Mouse (Mus musculus) hindbrain, embryonic 13.5 days (tissue): Measurements from ENCODE around the gene Rapgef2. TPM values are rescaled to one million over a fixed set of nuclear protein-coding genes. Genes with fewer than 3 reads are reported as not detected.

Experiments used
- ATAC-seq: fragments of 200-750 bp; cut with Nextera tagmentation; 2 replicates; pipeline ENCODE4 v1.8.0; 2017; ENCODE audit warnings: moderate TSS enrichment; ENCODE audit not compliant: low FRiP score
- H3K27ac ChIP-seq: fragments of 300-500 bp; sonication (generic); 2 replicates; pipeline ENCODE4 v1.5.1; 2015; ENCODE audit warnings: inconsistent platforms, mild to moderate bottlenecking, moderate library complexity
- H3K27me3 ChIP-seq: fragments of 300-500 bp; sonication (generic); 2 replicates; pipeline ENCODE4 v1.6.1; 2015; ENCODE audit warnings: mild to moderate bottlenecking, inconsistent platforms
- H3K36me3 ChIP-seq: fragments of 300-500 bp; sonication (generic); 2 replicates; pipeline ENCODE4 v1.6.1; 2015; ENCODE audit warnings: mild to moderate bottlenecking, inconsistent platforms
- H3K4me1 ChIP-seq: fragments of 300-500 bp; sonication (generic); replicated peaks from 2 replicates; pipeline ENCODE4 v1.6.1; 2015; ENCODE audit warnings: inconsistent platforms
- H3K4me2 ChIP-seq: fragments of 300-500 bp; sonication (generic); 2 replicates; pipeline ENCODE4 v1.6.1; 2015; ENCODE audit warnings: inconsistent platforms, mild to moderate bottlenecking, moderate library complexity
- H3K4me3 ChIP-seq: fragments of 300-500 bp; sonication (generic); 2 replicates; pipeline ENCODE4 v1.5.1; 2015; ENCODE audit warnings: mild to moderate bottlenecking, inconsistent platforms
- H3K9ac ChIP-seq: fragments of 300-500 bp; sonication (generic); 2 replicates; pipeline ENCODE4 v1.6.1; 2015; ENCODE audit warnings: mild to moderate bottlenecking, inconsistent platforms
- H3K9me3 ChIP-seq: fragments of 300-500 bp; sonication (generic); 2 replicates; pipeline ENCODE4 v1.6.1; 2016; ENCODE audit warnings: inconsistent platforms
- WGBS: fragments of 180-500 bp; shearing (Covaris S2); methylation state at CpG from one replicate; pipeline ENCODE4 v1.1.7; 2015; 5-methylcytosine and 5-hydroxymethylcytosine counted together
- polyA plus RNA-seq: library from polyadenylated mRNA; unstranded; fragments of >200 nt; fragmentation: Nextera tagmentation; extraction: Ambion mirVana; gene quantifications from 2 replicates; pipeline ENCODE4 v1.2.1, GENCODE M21; 2015

The Rapgef2 gene
- polyA plus RNA-seq, 1 experiment from 2014 or later = 9.5 TPM

DNA sequence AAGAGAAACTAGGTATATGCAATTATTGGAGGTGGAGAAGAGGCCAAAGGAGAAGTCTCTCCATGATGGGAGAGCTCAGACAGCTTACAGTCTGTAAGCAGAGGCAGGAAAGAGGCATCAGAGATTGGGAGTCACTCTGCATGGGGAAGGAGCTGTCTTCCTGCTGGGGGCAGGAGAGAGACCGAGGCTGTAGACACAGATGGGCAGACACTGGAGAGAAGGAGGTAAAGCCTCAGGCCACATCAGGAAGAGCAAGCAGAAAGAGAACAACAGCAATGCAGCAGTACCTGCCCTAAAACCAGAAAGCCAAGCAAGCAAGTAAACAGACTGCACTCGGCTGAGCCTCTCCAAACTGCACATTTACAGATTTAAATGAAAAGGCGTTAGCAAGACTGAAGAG, 81.2 kb downstream of the Rapgef2 start:
- Histone ChIP-seq H3K27ac (no peak overlapping the region), H3K9me3 (no peaks in the 10 kb centered on the region), H3K4me2 (no peak overlapping the region), H3K4me3 (no peak overlapping the region), H3K36me3 (no peaks in the 10 kb centered on the region), H3K27me3 (no peaks in the 10 kb centered on the region), H3K4me1 (peaks cover 21% of the 10 kb centered on the region), H3K9ac (no peak overlapping the region)
- 41% methylated on average over 3 of the region's 3 CpGs for WGBS
- no peak for ATAC-seq

DNA sequence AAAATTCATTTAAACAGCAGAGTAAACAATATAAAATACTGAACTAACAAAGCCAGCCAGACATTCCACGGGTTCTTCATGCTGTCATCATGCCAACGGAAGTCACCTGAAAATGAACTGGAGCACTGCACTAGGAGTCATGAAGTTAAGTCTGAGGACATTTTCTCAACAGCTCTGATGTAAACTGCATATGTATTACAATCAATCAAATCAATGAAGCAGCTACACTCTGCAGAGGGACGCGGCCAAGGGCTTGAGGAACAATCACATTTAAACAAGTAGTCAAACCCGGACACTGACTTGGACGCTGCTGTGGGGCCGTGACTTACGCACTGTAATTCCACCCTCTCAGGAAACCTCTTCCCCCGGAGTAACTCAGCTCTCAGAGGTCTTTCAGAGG, 82.1 kb downstream of the Rapgef2 start:
- H3K27ac ChIP-seq = no peak overlapping the region
- no peak overlapping the region for H3K4me3 ChIP-seq
- no peaks in the 10 kb centered on the region for H3K27me3 ChIP-seq
- 65% methylated on average over 9 of the region's 9 CpGs for WGBS
- no peak for ATAC-seq
- H3K36me3 ChIP-seq = no peaks in the 10 kb centered on the region
- H3K9me3 ChIP-seq = no peaks in the 10 kb centered on the region
- no peak overlapping the region for H3K4me2 ChIP-seq
- peaks cover 21% of the 10 kb centered on the region for H3K4me1 ChIP-seq
- H3K9ac ChIP-seq = no peak overlapping the region

DNA sequence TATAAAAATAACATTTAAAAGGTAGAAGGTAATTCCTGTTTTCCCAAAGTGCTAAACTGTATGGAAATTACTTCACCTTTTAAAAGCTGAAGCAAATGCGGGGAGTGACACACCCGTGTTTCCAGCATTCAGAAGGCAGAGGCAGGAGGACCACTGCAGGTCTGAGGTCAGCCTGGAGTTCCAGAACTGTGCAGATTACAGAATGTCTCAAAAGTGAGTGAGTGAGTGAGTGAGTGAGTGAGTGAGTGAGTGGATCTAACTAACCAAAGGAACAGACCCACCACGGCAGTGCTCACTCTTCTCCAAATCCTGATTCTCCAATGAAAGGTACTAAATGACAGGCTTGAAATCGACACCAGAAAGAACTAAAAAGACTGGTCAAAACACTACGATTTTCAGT, 82.5 kb downstream of the Rapgef2 start:
- Histone ChIP-seq H3K4me1 (peaks cover 21% of the 10 kb centered on the region), H3K9me3 (no peaks in the 10 kb centered on the region), H3K9ac (no peak overlapping the region), H3K27me3 (no peaks in the 10 kb centered on the region), H3K27ac (no peak overlapping the region), H3K4me3 (no peak overlapping the region), H3K4me2 (no peak overlapping the region), H3K36me3 (no peaks in the 10 kb centered on the region)
- 54% methylated on average over 5 of the region's 5 CpGs for WGBS
- no peak for ATAC-seq

DNA sequence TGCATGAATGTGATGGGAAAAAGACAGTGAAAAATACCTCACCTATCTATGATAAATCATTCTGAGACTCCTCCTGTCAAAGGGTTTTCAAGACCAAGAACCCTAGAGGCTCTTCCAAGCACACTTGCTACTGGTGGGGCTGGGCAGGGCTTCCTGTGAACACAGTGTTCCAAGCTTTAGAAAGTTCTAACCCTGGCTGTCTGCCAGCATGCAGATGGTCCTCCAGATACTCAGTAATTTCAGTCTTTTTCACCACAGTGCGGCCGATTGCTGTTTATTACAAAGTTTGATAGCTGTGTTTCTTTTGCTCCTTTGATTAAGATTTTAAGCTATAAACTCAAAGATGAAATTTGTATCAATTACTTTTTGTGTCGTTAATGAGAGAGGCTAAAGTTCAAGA, 83.1 kb downstream of the Rapgef2 start:
- Histone ChIP-seq H3K36me3 (no peaks in the 10 kb centered on the region), H3K4me1 (peaks cover 24% of the 10 kb centered on the region), H3K4me2 (no peak overlapping the region), H3K27ac (no peak overlapping the region), H3K27me3 (no peaks in the 10 kb centered on the region), H3K9me3 (no peaks in the 10 kb centered on the region), H3K9ac (no peak overlapping the region), H3K4me3 (no peak overlapping the region)
- ATAC-seq = no peak
- WGBS = 68% methylated on average over 3 of the region's 3 CpGs

DNA sequence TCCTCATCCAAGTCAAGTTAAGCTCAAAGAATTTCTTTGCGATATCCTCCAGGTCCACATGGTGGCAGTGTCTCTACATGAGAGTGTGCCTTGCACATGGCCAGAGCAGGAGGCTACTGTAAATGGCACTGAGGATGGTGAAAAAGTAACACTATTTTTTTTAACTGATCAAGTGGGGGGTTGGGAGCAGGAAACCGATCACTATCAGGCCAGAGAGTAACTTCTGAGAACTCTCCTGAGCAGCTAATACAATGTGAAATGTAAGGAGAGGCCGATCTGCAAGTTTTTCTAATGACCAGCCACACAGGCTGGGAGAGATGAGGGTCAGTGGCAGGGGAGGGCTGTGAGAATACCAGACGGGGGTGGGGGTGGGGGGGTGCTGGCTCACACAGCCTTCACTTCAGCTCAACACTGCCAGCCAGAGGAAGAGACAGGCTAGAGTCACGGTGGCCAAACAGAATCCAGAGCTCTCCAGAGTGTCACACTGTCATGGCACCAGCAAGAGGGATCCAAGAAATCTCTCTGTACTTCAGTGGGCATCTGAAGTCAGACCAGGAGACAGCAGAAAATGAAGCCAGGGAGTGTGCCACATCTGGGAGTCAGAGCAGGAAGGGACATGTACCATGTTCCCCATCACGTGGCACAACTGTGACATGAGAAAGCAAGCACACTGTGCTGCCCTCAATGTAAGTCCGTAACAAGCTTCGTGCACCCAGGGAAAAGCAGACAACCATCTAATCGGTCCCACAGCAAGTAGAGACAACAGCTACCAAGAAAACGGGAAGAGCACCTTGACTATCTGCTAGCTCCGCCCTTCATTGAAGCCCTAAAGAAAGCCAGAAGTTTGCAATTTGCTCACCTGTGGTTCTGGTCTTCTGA, 83.8 kb downstream of the Rapgef2 start:
- 40% methylated on average over 11 of the region's 11 CpGs for WGBS

DNA sequence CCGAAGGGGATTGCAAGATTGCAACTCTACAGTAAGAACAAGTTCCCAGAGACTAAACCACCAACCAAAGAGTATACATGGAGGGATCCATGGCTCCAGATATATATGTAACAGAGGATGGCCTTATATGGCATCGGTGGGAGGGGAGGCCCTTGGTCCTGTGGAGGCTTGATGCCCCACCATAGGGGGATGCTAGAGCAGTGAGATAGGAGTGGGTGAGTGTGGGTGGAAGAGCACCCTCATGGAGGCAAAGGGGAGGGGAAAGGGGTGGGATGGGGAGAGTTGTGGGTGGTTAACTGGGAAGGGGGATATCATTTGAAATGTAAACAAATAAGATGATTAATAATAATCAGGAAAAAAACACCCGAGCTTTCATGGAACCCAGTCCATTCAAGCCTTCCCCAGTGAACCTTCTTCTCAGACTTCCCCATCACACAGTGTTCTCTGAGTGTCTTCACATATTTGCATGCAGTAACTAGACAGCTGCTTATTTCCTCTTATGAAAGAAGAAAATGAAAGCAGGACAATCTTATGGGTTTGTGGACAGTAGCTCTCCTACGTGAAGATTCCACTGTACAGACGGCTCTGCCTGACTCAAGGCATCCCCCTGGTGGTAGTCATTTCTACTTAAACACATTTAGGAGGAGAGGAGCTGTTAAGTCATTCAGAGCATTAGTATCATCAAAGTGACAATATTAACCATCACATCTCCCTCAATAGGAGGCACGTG, 89.4 kb downstream of the Rapgef2 start:
- H3K9ac ChIP-seq = no peak overlapping the region
- H3K36me3 ChIP-seq = no peaks in the 10 kb centered on the region
- H3K27ac ChIP-seq = no peak overlapping the region
- H3K4me1 ChIP-seq = peaks cover 27% of the 10 kb centered on the region
- H3K27me3 ChIP-seq = no peaks in the 10 kb centered on the region
- 62% methylated on average over 6 of the region's 6 CpGs for WGBS
- no peaks in the 10 kb centered on the region for H3K9me3 ChIP-seq
- peak; percentile 73 for ATAC-seq
- H3K4me2 ChIP-seq = no peak overlapping the region
- H3K4me3 ChIP-seq = no peak overlapping the region

More for the DNA sequence above, 83.8 kb downstream of the Rapgef2 start:
- Histone ChIP-seq H3K27me3 (no peaks in the 10 kb centered on the region), H3K9me3 (no peaks in the 10 kb centered on the region), H3K36me3 (no peaks in the 10 kb centered on the region), H3K4me2 (no peak overlapping the region), H3K27ac (no peak overlapping the region), H3K9ac (no peak overlapping the region), H3K4me1 (peaks cover 27% of the 10 kb centered on the region), H3K4me3 (no peak overlapping the region)
- peak; percentile 72 for ATAC-seq

DNA sequence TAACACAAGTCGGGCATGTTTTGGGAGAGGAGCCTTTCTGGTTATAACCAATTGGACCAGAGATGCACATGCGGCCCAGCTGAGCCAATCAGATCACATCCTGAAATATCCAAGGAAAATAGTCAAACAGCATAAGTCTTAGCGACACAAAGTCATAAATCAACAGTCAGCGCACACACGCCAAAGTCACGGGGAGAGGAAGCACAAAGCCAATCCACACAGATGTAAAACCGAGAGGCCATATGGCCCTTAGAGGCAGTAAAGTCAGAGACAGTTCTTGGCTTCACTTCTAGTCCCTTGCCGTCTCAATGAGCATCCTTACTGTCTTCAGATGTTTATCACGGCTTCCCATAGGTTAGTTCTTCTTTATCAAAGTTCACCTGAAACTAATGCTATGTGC, 91.0 kb downstream of the Rapgef2 start:
- no peak for ATAC-seq
- no peak overlapping the region for H3K9ac ChIP-seq
- no peak overlapping the region for H3K27ac ChIP-seq
- no peaks in the 10 kb centered on the region for H3K27me3 ChIP-seq
- no peaks in the 10 kb centered on the region for H3K36me3 ChIP-seq
- no peak overlapping the region for H3K4me3 ChIP-seq
- peaks cover 34% of the 10 kb centered on the region for H3K4me1 ChIP-seq
- 82% methylated on average over 9 of the region's 9 CpGs for WGBS
- no peaks in the 10 kb centered on the region for H3K9me3 ChIP-seq
- no peak overlapping the region for H3K4me2 ChIP-seq

DNA sequence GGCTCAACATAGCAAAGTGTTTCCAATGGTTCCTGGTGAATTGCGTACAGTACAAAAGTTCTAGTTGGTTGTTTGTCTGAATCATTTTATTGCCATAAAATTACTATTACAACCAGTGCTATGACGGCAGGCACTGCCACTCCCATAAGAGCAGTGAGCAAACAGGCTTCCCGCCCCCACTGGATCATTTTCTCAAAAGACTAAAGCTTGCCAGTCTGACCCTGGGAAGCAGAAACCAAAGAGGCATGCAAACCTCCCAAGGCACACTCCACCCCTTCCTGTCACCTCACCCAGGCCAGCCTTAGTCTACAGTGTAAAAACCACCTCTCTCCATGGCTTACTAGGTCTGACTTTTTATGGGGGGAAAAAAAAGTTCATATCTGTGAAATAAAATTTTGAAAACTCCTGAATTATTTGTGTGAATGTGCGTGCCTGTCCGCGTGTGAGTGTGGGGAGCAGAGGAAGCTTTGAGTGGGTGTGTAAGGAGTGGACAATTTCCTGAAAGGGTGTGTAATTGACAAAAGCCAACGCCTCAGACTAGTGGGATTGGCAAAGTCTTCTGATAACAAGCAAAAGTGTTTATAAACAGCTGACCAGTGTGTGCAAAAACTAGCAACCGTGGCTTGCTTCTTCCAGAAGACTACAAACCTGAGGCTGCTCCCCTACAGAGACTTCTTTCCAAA, 92.1 kb downstream of the Rapgef2 start:
- peaks cover 35% of the 10 kb centered on the region for H3K4me1 ChIP-seq
- H3K9ac ChIP-seq = no peak overlapping the region
- H3K27ac ChIP-seq = no peak overlapping the region
- H3K4me3 ChIP-seq = no peak overlapping the region
- H3K4me2 ChIP-seq = no peak overlapping the region
- 90% methylated on average over 8 of the region's 8 CpGs for WGBS
- no peak for ATAC-seq
- H3K9me3 ChIP-seq = no peaks in the 10 kb centered on the region
- H3K36me3 ChIP-seq = no peaks in the 10 kb centered on the region
- H3K27me3 ChIP-seq = no peaks in the 10 kb centered on the region

DNA sequence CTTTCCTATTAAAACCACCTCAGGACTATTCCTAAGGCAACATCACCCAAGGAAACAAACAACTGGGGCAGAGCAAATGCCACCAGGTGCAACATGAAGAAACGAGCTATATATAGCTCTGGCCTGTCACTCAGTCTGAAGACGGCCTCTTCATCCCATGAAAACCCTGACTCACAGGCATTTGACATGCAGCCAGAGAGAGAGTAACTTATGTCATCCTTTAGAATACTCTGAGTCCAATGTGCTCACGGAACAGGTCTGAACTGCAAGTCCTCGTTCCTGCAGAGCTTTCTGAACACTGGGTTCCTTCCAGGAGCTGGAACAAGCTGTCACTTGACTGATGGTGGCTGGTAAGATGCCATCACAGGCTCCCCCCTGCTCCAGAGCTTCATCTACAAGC, 93.3 kb downstream of the Rapgef2 start:
- no peak overlapping the region; the same call in 1 of the 2 replicates for H3K27ac ChIP-seq
- 77% methylated on average over 4 of the region's 4 CpGs for WGBS
- H3K4me1 ChIP-seq = peaks cover 30% of the 10 kb centered on the region
- no peaks in the 10 kb centered on the region for H3K27me3 ChIP-seq
- ATAC-seq = no peak
- no peak overlapping the region for H3K4me2 ChIP-seq
- no peaks in the 10 kb centered on the region for H3K36me3 ChIP-seq
- H3K9ac ChIP-seq = no peak overlapping the region
- no peaks in the 10 kb centered on the region for H3K9me3 ChIP-seq
- H3K4me3 ChIP-seq = no peak overlapping the region

DNA sequence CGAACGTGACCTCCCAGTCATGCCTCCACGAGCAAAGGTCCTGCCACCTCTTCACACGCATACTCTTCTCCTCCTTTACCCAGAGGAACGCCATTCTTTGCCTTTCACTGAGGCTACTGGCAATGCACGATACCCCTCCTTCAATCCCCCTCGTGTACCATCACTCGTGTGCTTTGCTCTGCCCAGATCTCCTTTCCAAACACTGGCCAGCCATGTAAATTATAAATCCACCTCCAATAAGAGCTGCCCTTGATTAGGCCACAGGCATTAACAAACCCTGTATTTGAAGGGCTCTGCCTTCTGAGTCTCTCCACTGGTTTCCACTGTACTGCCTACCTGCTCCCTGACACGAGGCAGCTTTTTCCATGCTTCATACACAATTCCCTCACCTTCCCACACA, 94.3 kb downstream of the Rapgef2 start:
- Histone ChIP-seq H3K36me3 (no peaks in the 10 kb centered on the region), H3K27me3 (no peaks in the 10 kb centered on the region), H3K4me3 (no peak overlapping the region), H3K4me2 (no peak overlapping the region), H3K9me3 (no peaks in the 10 kb centered on the region), H3K9ac (no peak overlapping the region), H3K27ac (peak overlapping the region; percentile 67), H3K4me1 (peaks cover 26% of the 10 kb centered on the region)
- 70% methylated on average over 9 of the region's 9 CpGs for WGBS
- no peak for ATAC-seq

DNA sequence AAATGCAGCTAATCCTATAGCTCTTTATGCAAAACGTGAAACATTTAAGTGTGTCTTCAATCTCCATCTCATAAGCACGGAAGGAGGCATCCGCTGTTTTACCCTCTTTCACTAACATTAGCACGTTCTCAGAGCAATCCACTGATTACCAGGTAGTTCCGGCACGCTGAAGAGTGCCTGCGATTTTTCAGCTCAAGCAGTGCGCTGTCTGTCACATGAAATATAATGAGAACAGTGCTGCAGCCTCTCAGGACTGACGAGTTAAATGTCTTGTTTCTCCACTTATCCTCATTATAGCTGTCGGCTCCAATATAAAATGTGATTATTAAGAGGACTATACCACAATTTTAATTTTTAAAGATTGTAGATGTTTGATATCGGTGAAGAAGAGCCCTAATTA, 94.8 kb downstream of the Rapgef2 start:
- Histone ChIP-seq H3K27ac (no peak overlapping the region), H3K4me3 (no peak overlapping the region), H3K4me1 (peaks cover 23% of the 10 kb centered on the region), H3K9me3 (no peaks in the 10 kb centered on the region), H3K9ac (no peak overlapping the region), H3K36me3 (no peaks in the 10 kb centered on the region), H3K4me2 (no peak overlapping the region), H3K27me3 (no peaks in the 10 kb centered on the region)
- WGBS = 69% methylated on average over 11 of the region's 11 CpGs
- no peak for ATAC-seq

DNA sequence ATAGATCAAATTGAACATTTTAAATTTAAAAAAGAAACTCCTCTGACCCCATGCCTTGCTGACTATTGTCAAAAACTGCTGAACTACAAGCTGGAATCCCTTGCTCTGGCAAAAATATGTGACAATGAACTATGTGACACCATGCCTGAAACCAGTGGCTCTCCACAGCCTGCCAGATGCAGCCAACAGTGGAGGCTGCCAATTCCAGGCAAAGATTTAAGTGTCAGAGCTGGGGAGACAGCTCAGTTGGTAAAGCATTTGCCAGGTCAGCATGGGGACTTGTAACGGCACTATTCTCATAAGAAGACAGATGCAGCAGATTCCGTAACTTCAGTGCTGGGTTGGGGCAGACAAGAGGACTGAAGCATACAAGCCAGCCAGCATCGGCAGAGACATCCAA, 95.9 kb downstream of the Rapgef2 start:
- H3K36me3 ChIP-seq = no peaks in the 10 kb centered on the region
- WGBS = 89% methylated on average over 3 of the region's 3 CpGs
- peaks cover 21% of the 10 kb centered on the region for H3K4me1 ChIP-seq
- H3K9ac ChIP-seq = no peak overlapping the region
- H3K27me3 ChIP-seq = no peaks in the 10 kb centered on the region
- no peak overlapping the region for H3K4me3 ChIP-seq
- no peak for ATAC-seq
- no peak overlapping the region for H3K4me2 ChIP-seq
- H3K27ac ChIP-seq = no peak overlapping the region
- H3K9me3 ChIP-seq = no peaks in the 10 kb centered on the region
